Mouse (Mus musculus) limb, embryonic 14.5 days (tissue): Measurements from ENCODE around the gene Gpr152. TPM values are rescaled to one million over a fixed set of nuclear protein-coding genes. Genes with fewer than 3 reads are reported as not detected.
"Not testable (repeated sequence)": the region's sequence is repeated elsewhere in the genome, so short reads cannot be mapped to it uniquely, and the experiment has no call there.

Experiments used
- ATAC-seq: fragments of 200-750 bp; cut with Nextera tagmentation; 2 replicates; pipeline ENCODE4 v1.8.0; 2017; ENCODE audit warnings: low read depth, moderate number of reproducible peaks, moderate TSS enrichment; ENCODE audit not compliant: low FRiP score
- DNase-seq: peaks from one replicate; pipeline ENCODE4 v3.0.0-alpha.2; 2015; ENCODE audit warnings: low spot score
- H3K27ac ChIP-seq: fragments of 300-500 bp; sonication (generic); replicated peaks from 2 replicates; pipeline ENCODE4 v1.5.1; 2014; ENCODE audit warnings: low read depth, mild to moderate bottlenecking, low read length, moderate library complexity, mixed read lengths
- H3K27me3 ChIP-seq: fragments of 300-500 bp; sonication (generic); 2 replicates; pipeline ENCODE4 v1.6.1; 2014; ENCODE audit warnings: low read length, mixed read lengths; ENCODE audit not compliant: control insufficient read depth, insufficient read depth
- H3K36me3 ChIP-seq: fragments of 300-500 bp; sonication (generic); 2 replicates; pipeline ENCODE4 v1.6.1; 2014; ENCODE audit warnings: mild to moderate bottlenecking, low read length, moderate library complexity, mixed read lengths; ENCODE audit not compliant: control insufficient read depth, insufficient read depth
- H3K4me1 ChIP-seq: fragments of 300-500 bp; sonication (generic); 2 replicates; pipeline ENCODE4 v1.6.1; 2014; ENCODE audit warnings: antibody characterized with exemption, low read length, mixed read lengths; ENCODE audit not compliant: control insufficient read depth, insufficient read depth
- H3K4me2 ChIP-seq: fragments of 300-500 bp; sonication (generic); replicated peaks from 2 replicates; pipeline ENCODE4 v1.6.1; 2014; ENCODE audit warnings: low read depth, mild to moderate bottlenecking, low read length, moderate library complexity; ENCODE audit not compliant: severe bottlenecking
- H3K4me3 ChIP-seq: fragments of 300-500 bp; sonication (generic); replicated peaks from 2 replicates; pipeline ENCODE4 v1.5.1; 2014; ENCODE audit warnings: low read length
- H3K9ac ChIP-seq: fragments of 300-500 bp; sonication (generic); 2 replicates; pipeline ENCODE4 v1.6.1; 2014; ENCODE audit warnings: mild to moderate bottlenecking, low read depth, low read length, moderate library complexity; ENCODE audit not compliant: severe bottlenecking
- H3K9me3 ChIP-seq: fragments of 300-500 bp; sonication (generic); 2 replicates; pipeline ENCODE4 v1.6.1; 2016; ENCODE audit warnings: low read length; ENCODE audit not compliant: control insufficient read depth
- POLR2A ChIP-seq: fragments of 200-500 bp; IDR thresholded peaks from 2 replicates; pipeline ENCODE4 v1.8.0; 2012; ENCODE audit warnings: inconsistent platforms, mild to moderate bottlenecking, moderate library complexity, borderline replicate concordance; ENCODE audit not compliant: insufficient read depth, insufficient read length; ENCODE audit errors: extremely low read depth
- WGBS: fragments of 180-500 bp; shearing (Covaris S2); extraction: QIAGEN DNeasy Blood & Tissue Kit; methylation state at CpG from one replicate; pipeline ENCODE4 v1.1.7; 2014; 5-methylcytosine and 5-hydroxymethylcytosine counted together
- polyA plus RNA-seq, 2 experiments: library from polyadenylated mRNA; depleted of rRNA in 1 of 2; stranded (reverse) in 1 of 2; unstranded in 1 of 2; fragments of >200 nt; fragmentation: Nextera tagmentation in 1 of 2; extraction: Ambion mirVana in 1 of 2; gene quantifications; 2 replicates each; pipeline versions ENCODE4 v1.2.1 to v1.2.3; 2012 to 2014

The Gpr152 gene
- polyA plus RNA-seq, 2 experiments, result 0.01 TPM; not detected in 1

DNA sequence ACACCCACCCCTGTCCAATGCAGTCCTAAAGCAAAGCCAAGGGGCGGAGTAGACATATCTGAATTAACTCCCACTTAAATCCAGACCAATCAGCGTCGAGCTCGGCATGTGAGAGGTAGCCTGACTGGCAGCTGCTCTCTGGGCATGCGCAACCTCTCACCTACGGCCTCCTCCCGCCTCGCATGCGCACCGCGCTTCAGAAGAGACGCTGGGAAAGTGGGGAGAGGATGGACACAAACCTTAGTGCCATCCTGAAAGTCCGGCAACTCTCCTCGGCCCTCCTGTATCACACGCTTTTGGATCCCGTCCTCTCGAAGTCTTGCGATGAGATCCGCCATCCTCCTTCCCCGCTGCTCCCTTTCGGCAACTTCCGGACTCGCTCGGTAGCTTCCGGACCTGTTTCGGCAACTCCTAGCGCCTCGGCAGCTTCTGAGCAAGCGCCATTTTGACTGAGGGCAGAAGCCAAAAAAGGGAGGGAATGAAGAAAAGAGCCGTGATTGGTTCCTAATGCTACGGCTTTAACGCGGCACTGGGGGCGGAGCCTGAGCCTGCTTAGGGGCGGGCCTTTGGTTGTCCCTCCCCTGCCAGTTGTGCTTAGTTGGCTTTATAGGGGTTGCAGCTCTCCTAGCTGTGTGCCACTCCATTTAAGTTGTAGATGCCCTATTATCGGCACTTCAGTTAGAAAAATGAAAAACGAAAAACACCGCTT lies 18.3 kb upstream of the Gpr152 start:
- no peaks in the 10 kb centered on the region for H3K27me3 ChIP-seq
- peak overlapping the region; percentile 80 for H3K27ac ChIP-seq
- H3K9ac ChIP-seq, result peak overlapping the region; percentile 66
- ATAC-seq, result peak; percentile 81
- DNase-seq, result peak; percentile 99
- TF ChIP-seq POLR2A, result 0 out of 2 replicates have a peak, but pooled peaks have one; percentile 38
- no peaks in the 10 kb centered on the region for H3K9me3 ChIP-seq
- H3K4me1 ChIP-seq, result peaks cover 9% of the 10 kb centered on the region
- peak overlapping the region; percentile 55 for H3K4me2 ChIP-seq
- H3K36me3 ChIP-seq, result peaks cover 26% of the 10 kb centered on the region
- WGBS, result 3% methylated on average over 38 of the region's 38 CpGs
- H3K4me3 ChIP-seq, result peak overlapping the region; percentile 46

DNA sequence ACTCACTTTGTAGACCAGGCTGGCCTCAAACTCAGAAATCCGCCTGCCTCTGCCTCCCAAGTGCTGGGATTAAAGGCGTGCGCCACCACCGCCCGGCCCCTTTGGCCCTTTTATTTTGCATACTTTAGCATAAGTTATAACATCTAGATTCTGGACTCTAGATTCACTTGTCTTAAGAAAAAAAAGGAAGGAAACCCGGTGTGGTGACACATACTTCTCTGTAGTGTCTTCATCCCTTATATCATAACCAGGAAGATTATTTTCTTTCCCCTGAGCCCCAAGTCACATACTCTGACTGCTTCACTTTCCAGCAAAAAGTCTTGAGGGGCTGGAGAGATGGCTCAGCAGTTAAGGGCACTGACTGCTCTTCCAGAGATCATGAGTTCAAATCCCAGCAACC lies 17.7 kb upstream of the Gpr152 start:
- H3K4me2 ChIP-seq, result 0 out of 2 replicates have a peak overlapping the region, but pooled peaks have one; percentile 6
- not testable (repeated sequence) for H3K4me3 ChIP-seq, DNase-seq, H3K9ac ChIP-seq, H3K27me3 ChIP-seq, H3K9me3 ChIP-seq, H3K27ac ChIP-seq, ATAC-seq
- peaks cover 21% of the 10 kb centered on the region for H3K36me3 ChIP-seq
- peaks cover 14% of the 10 kb centered on the region for H3K4me1 ChIP-seq
- WGBS, result 55% methylated on average over 6 of the region's 6 CpGs

DNA sequence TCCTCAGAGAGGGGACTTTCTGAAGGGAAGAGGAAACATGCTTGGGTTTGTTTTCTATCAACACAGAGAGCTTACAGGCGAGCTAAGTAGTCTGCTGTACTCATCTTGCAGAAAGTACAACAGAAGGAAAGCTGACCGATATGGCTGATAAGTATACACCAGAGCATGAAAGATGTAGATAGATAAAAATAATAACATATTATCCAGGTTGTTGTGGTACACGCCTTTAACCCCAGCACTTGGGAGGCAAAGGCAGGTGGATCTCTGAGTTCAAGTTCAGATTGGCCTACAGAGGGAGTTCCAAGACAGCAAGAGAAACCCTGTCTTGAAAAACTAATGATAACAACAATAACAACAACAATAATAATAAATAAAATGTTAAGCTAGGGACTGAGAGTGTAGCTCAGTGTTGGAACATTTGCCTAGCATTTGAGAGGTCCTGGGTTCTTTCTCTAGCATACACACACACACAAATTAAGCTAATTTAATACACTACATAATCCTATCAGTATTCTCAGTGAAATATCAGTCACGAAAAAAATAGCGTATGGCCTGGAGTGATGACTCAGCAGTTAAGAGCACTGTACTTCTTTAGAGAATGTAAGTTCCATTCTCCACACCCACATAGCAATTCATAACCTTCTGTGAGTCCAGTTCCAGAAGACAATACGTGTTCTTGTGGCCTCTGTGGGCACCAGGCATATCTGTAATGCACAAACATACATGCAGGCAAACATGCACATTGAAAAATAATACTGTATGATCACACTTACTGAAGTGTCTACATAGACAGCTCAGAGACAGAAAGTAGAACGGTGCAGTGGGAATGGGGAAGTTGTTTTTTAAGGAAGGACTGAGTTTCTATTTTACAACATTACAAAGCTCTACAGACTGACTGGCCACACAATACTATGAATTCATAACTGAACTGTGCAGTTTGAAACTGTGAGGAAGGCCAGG lies 16.9 kb upstream of the Gpr152 start:
- Histone ChIP-seq H3K4me1 (peaks cover 17% of the 10 kb centered on the region), H3K36me3 (peaks cover 21% of the 10 kb centered on the region), H3K27me3 (no peaks in the 10 kb centered on the region), H3K9me3 (no peaks in the 10 kb centered on the region), H3K4me2 (no peak overlapping the region), H3K27ac (no peak overlapping the region), H3K4me3 (no peak overlapping the region), H3K9ac (no peak overlapping the region)
- WGBS, result 85% methylated on average over 7 of the region's 7 CpGs
- no peak for ATAC-seq
- TF ChIP-seq POLR2A, result no peak
- no peak for DNase-seq

DNA sequence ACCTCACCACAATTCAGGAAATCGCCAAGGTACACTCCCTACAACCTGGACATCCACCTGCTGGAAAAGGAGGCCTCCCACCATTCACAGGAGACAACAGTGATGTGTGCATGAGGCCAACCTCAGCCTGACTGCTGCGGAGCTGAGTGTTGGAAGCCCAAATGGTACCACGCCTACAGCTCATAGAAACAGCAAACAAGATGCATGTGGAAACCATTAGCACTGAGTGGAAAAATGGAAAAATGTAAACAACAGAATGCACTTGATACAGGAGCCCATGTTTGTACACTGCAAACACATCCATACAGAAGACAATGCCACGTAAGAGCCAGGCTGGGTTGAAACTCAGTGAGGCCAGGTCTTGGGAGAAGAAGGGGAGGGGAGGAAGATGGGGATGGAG lies 15.2 kb upstream of the Gpr152 start:
- H3K9me3 ChIP-seq, result no peaks in the 10 kb centered on the region
- no peak overlapping the region; the same call in 1 of the 2 replicates for H3K9ac ChIP-seq
- ATAC-seq, result no peak
- H3K4me2 ChIP-seq, result no peak overlapping the region
- DNase-seq, result no peak
- 68% methylated on average over 4 of the region's 4 CpGs for WGBS
- H3K4me3 ChIP-seq, result no peak overlapping the region
- TF ChIP-seq POLR2A, result no peak
- peaks cover 17% of the 10 kb centered on the region for H3K4me1 ChIP-seq
- no peak overlapping the region for H3K27ac ChIP-seq
- H3K36me3 ChIP-seq, result peaks cover 26% of the 10 kb centered on the region
- no peaks in the 10 kb centered on the region for H3K27me3 ChIP-seq

DNA sequence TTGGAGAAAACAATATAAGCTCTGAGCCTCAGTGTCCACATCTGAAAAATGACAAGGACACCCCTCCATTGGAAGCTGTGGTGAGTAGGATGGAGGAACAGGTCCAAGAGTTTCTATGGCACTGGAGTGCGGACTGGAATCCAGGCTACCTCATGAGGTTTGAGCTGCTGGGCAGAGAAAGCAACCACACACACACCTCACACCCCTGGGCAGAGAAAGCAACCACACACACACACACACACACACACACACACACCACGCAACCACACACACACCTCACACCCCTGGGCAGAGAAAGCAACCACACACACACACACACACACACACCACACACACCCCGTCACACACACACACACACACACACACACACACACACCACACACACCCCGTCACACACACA lies 14.3 kb upstream of the Gpr152 start:
- 8% methylated on average over 3 of the region's 4 CpGs for WGBS

More for the DNA sequence above, 14.3 kb upstream of the Gpr152 start:
- peaks cover 15% of the 10 kb centered on the region for H3K4me1 ChIP-seq
- peak overlapping the region; percentile 84 for H3K9ac ChIP-seq
- peaks cover 34% of the 10 kb centered on the region for H3K36me3 ChIP-seq
- peak overlapping the region; percentile 86 for H3K4me3 ChIP-seq
- DNase-seq (peak; percentile 26), ATAC-seq (peak; percentile 8)
- H3K9me3 ChIP-seq, H3K27me3 ChIP-seq: not testable (repeated sequence)
- peak overlapping the region; percentile 52 for H3K4me2 ChIP-seq
- H3K27ac ChIP-seq, result 0 out of 2 replicates have a peak overlapping the region, but pooled peaks have one; percentile 40
